Mouse (Mus musculus) bone marrow macrophage, adult 2 months (primary cell): Measurements from ENCODE around the gene Fbxl20.

ENCODE experiments used
- CTCF ChIP-seq: IDR thresholded peaks from 2 replicates; pipeline ENCODE4 v1.5.1; 2012; ENCODE audit warnings: low read depth, mild to moderate bottlenecking, low read length, moderate library complexity
- POLR2A ChIP-seq: IDR thresholded peaks from 2 replicates; pipeline ENCODE4 v1.6.1; 2012; ENCODE audit warnings: mild to moderate bottlenecking, low read depth, low read length, borderline replicate concordance

- no peak for TF ChIP-seq POLR2A
- TF ChIP-seq CTCF: no peak
These were observed 112.3 kb downstream of the Fbxl20 start for GRCm38 (mm10) chr11:98037871-98038270.
